Mouse (Mus musculus) embryonic fibroblast, embryonic 13.5 days (primary cell): ENCODE measurements around the gene Ttc30b.

Experiments
- CTCF ChIP-seq: IDR thresholded peaks from 2 replicates; pipeline ENCODE4 v1.5.1; 2011; ENCODE audit warnings: mild to moderate bottlenecking, control low read depth, low read length, moderate library complexity, borderline replicate concordance; ENCODE audit not compliant: insufficient read depth
- POLR2A ChIP-seq: IDR thresholded peaks from 2 replicates; pipeline ENCODE4 v1.6.1; 2011; ENCODE audit warnings: low read depth, mild to moderate bottlenecking, control low read depth, low read length, moderate library complexity

DNA sequence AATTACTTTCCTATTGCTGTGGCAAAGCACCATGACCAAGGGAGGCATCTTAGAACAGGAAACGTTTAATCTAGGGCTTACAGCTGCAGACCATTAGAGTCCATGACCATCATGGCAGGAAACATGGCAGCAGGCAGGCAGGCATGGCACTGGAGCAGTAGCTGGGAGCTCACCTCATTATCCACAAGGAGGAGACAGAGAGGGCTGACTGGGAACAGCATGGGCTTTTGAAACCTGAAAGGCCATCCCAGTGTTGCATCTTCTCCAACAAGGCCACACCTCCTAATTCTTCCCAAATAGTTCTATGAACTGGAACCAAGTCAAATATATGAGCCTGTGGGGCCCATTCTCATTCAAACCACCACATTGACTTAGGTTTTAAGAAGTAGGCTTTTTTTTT lies 38.1 kb downstream of the Ttc30b start:
- TF ChIP-seq CTCF, result no peak
- TF ChIP-seq POLR2A, result no peak
